Mouse (Mus musculus) lung, embryonic 16.5 days (tissue): ENCODE results near the gene Pcyox1. TPM values are rescaled to one million over a fixed set of nuclear protein-coding genes. Genes with fewer than 3 reads are reported as not detected.

ENCODE experiments used
- polyA plus RNA-seq: library from polyadenylated mRNA; unstranded; fragments of >200 nt; fragmentation: Nextera tagmentation; extraction: Ambion mirVana; gene quantifications from 2 replicates; pipeline ENCODE4 v1.2.1, GENCODE M21; 2015

The Pcyox1 gene
- polyA plus RNA-seq, 1 experiment from 2014 or later: 88.9 TPM

Other genes with a start within 250 kb of the Pcyox1 start
- gene Tgfa, start 201.9 kb downstream of the Pcyox1 start, polyA plus RNA-seq: 3.8 and 4.3 TPM in 2 replicates
- gene Fam136a, start 31.5 kb downstream of the Pcyox1 start, polyA plus RNA-seq: 91.8 and 98.7 TPM in 2 replicates
- gene Snrpg, start 25.9 kb downstream of the Pcyox1 start, polyA plus RNA-seq: 522 and 523 TPM in 2 replicates
- gene Tia1, start 7.1 kb upstream of the Pcyox1 start, polyA plus RNA-seq: 176 and 177 TPM in 2 replicates
- gene Gm44790, start 29.5 kb upstream of the Pcyox1 start, polyA plus RNA-seq: not detected in 2 replicates
- 23.8 and 26.7 TPM in 2 replicates for gene C87436, start 41.2 kb upstream of the Pcyox1 start, polyA plus RNA-seq
- gene Pcbp1, start 129.2 kb upstream of the Pcyox1 start, polyA plus RNA-seq: 168 and 192 TPM in 2 replicates
- gene Asprv1, start 231.0 kb upstream of the Pcyox1 start, polyA plus RNA-seq: 1.0 and 5.3 TPM in 2 replicates